Mouse (Mus musculus) activated CD4-positive, CD25-positive, alpha-beta regulatory T cell, adult 4 months (primary cell): ENCODE results near the gene Map3k9. TPM values are rescaled to one million over a fixed set of nuclear protein-coding genes. Genes with fewer than 3 reads are reported as not detected.

ENCODE experiments used
- ATAC-seq: one replicate; pipeline ENCODE4 v1.8.0; 2017
- polyA plus RNA-seq, 2 experiments: library from polyadenylated mRNA; unstranded; fragments of 100-300 nt; shearing (Covaris generic); gene quantifications; one replicate each; pipeline ENCODE4 v1.2.1; 2017

Gene Map3k9
- polyA plus RNA-seq, 2 experiments from 2014 or later: 0.13 to 0.26 TPM

GRCm38 (mm10) chr12:81702903-81703302 is 78.1 kb downstream of the Map3k9 start:
- no peak for ATAC-seq

- ATAC-seq: no peak
Measured at GRCm38 (mm10) chr12:81698011-81698410, 83.0 kb downstream of the Map3k9 start.

- no peak for ATAC-seq
Measured at GRCm38 (mm10) chr12:81691177-81691730, 89.7 kb downstream of the Map3k9 start.

GRCm38 (mm10) chr12:81690751-81691150 is 90.2 kb downstream of the Map3k9 start:
- ATAC-seq: no peak

GRCm38 (mm10) chr12:81690111-81690510 is 90.9 kb downstream of the Map3k9 start:
- no peak for ATAC-seq

- no peak for ATAC-seq
Measured at GRCm38 (mm10) chr12:81689505-81690056, 91.4 kb downstream of the Map3k9 start.

GRCm38 (mm10) chr12:81688537-81688936 is 92.4 kb downstream of the Map3k9 start:
- no peak for ATAC-seq

- no peak for ATAC-seq
Measured at GRCm38 (mm10) chr12:81687873-81688272, 93.1 kb downstream of the Map3k9 start.

GRCm38 (mm10) chr12:81686406-81687117 is 94.4 kb downstream of the Map3k9 start:
- no peak for ATAC-seq

GRCm38 (mm10) chr12:81685981-81686380 is 95.0 kb downstream of the Map3k9 start:
- ATAC-seq: no peak

GRCm38 (mm10) chr12:81684096-81684495 is 96.9 kb downstream of the Map3k9 start:
- no peak for ATAC-seq

GRCm38 (mm10) chr12:81683395-81683794 is 97.6 kb downstream of the Map3k9 start:
- no peak for ATAC-seq

GRCm38 (mm10) chr12:81679807-81680529 is 101.0 kb downstream of the Map3k9 start:
- no peak for ATAC-seq

- no peak for ATAC-seq
Measured at GRCm38 (mm10) chr12:81675557-81675956, 105.4 kb downstream of the Map3k9 start.

Other genes starting within 250 kb of the Map3k9 start
- 10 to 100 TPM; 11.3 to 14.9 TPM for gene Gm20498, start 248.3 kb downstream of the Map3k9 start, polyA plus RNA-seq
- gene Synj2bp, start 248.3 kb downstream of the Map3k9 start, polyA plus RNA-seq: 10 to 100 TPM; 66.2 to 71.8 TPM
- gene Adam21, start 212.7 kb downstream of the Map3k9 start, polyA plus RNA-seq: not detected
- gene Med6, start 186.2 kb downstream of the Map3k9 start, polyA plus RNA-seq: 10 to 100 TPM; 28.0 to 28.2 TPM
- not detected for gene Ttc9, start 149.9 kb downstream of the Map3k9 start, polyA plus RNA-seq
- 10 to 100 TPM; 13.2 to 15.4 TPM for gene Pcnx, start 78.8 kb upstream of the Map3k9 start, polyA plus RNA-seq